Mouse (Mus musculus): ENCODE results near the gene Acyp2. TPM values are rescaled to one million over a fixed set of nuclear protein-coding genes. Genes with fewer than 3 reads are reported as not detected.

Gene Acyp2
- polyA plus RNA-seq, 1 experiment = 0.28 TPM

- TF ChIP-seq GATA1 (IDR thresholded peaks at IDR 0.05; ENCODE audit: low read length) = no peak
These were observed 157.7 kb downstream of the Acyp2 start for GRCm38 (mm10) chr11:30491515-30492260.

GRCm38 (mm10) chr11:30488183-30488582 is 161.2 kb downstream of the Acyp2 start:
- no peak for TF ChIP-seq GATA1 (IDR thresholded peaks at IDR 0.05; ENCODE audit: low read length)

GRCm38 (mm10) chr11:30483286-30483685 is 166.1 kb downstream of the Acyp2 start:
- TF ChIP-seq GATA1 (IDR thresholded peaks at IDR 0.05; ENCODE audit: low read length) = no peak

GRCm38 (mm10) chr11:30471751-30472593 is 177.4 kb downstream of the Acyp2 start, which contains the start of gene 4930505A04Rik:
TSS of gene 4930505A04Rik (minus strand) at chr11:30471827.
- no peak for TF ChIP-seq GATA1 (IDR thresholded peaks at IDR 0.05; ENCODE audit: low read length)

GRCm38 (mm10) chr11:30471187-30471586 is 178.2 kb downstream of the Acyp2 start:
- TF ChIP-seq GATA1 (IDR thresholded peaks at IDR 0.05; ENCODE audit: low read length) = no peak

Other genes starting within 250 kb of the Acyp2 start
- gene 4930505A04Rik, start 177.8 kb downstream of the Acyp2 start, polyA plus RNA-seq (2012) = not detected in 2 replicates
- gene Psme4, start 122.1 kb upstream of the Acyp2 start, polyA plus RNA-seq (2012) = 7.0 and 9.1 TPM in 2 replicates
- not detected in 2 replicates for gene Gpr75, start 235.8 kb upstream of the Acyp2 start, polyA plus RNA-seq (2012)
- 1.9 and 3.8 TPM in 2 replicates for gene Asb3, start 235.8 kb upstream of the Acyp2 start, polyA plus RNA-seq (2012)